Mouse (Mus musculus): ENCODE measurements around the gene Olfr6. TPM values are rescaled to one million over a fixed set of nuclear protein-coding genes. Genes with fewer than 3 reads are reported as not detected.
"Not testable (repeated sequence)": the region's sequence is repeated elsewhere in the genome, so short reads cannot be mapped to it uniquely, and the experiment has no call there.

Olfr6 gene
- polyA plus RNA-seq, 1 experiment from 2014 or later, result not detected

DNA sequence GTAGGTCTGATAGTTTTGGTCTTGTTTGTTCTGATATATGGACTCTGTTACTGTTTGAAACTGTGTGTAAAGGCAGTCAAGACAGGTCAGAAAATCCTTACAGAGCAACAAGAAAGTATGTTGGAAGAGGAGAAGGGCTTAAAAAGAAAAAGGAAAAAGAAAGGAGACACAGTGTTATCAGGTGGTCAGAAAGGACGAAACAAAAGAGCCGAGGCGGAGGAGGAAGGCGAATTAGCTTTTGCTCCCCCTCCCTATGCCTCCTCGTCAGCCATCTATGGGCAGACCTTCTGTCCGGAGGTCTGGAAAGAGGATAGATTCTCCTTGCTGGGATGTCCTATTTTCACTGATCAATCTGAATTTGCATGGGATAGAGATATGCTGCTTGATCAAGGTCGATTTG lies 42.8 kb downstream of the Olfr6 start:
- not testable (repeated sequence) for H3K27me3 ChIP-seq (ENCODE audit: control insufficient read depth, insufficient read depth, low read length); H3K27ac ChIP-seq (ENCODE audit: low read depth, low read length); H3K4me1 ChIP-seq (ENCODE audit: control insufficient read depth, insufficient read depth, low read length); H3K36me3 ChIP-seq (ENCODE audit: control insufficient read depth, insufficient read depth, low read length); H3K4me3 ChIP-seq (ENCODE audit: low read depth, low read length); H3K4me2 ChIP-seq; H3K9me3 ChIP-seq (ENCODE audit: control insufficient read depth, low read length); DNase-seq (ENCODE audit: low spot score, missing footprints); ATAC-seq (ENCODE audit: low FRiP score); H3K9ac ChIP-seq (ENCODE audit: low read length)
- 93% methylated on average over 2 of the region's 7 CpGs for WGBS

DNA sequence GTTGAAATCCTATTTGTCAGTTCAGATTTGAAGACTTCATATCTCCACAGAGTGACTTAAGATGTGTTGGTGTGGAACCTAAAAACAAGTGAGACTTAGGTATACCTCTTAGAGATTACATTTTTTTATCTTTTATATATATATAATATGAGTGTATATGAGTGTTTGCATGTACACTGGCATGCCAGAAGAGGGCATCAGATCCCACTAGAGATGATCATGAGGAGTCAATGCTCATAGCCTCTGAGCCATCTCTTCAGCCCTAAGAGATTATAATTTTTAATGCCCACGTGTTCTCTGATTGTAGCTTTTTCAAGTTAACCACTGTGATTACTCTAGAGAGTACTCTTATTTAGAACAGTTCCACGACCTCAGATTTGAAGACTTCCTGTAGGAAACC lies 56.1 kb downstream of the Olfr6 start, which contains the start of gene Olfr1532-ps1:
Gene Olfr1532-ps1, plus strand, starts transcription at position 326 of the 400 bp plus-strand sequence.
- Histone ChIP-seq H3K27me3 (ENCODE audit: control insufficient read depth, insufficient read depth, low read length) (no peaks in the 10 kb centered on the region), H3K4me1 (ENCODE audit: control insufficient read depth, insufficient read depth, low read length) (no peaks in the 10 kb centered on the region), H3K4me3 (ENCODE audit: low read depth, low read length) (no peak within 1 kb of the TSS), H3K4me2 (no peak within 1 kb of the TSS), H3K9me3 (ENCODE audit: control insufficient read depth, low read length) (no peaks in the 10 kb centered on the region), H3K9ac (ENCODE audit: low read length) (no peak within 1 kb of the TSS), H3K27ac (ENCODE audit: low read depth, low read length) (no peak within 1 kb of the TSS), H3K36me3 (ENCODE audit: control insufficient read depth, insufficient read depth, low read length) (no peaks in the 10 kb centered on the region)
- WGBS, result 67% methylated on average over 2 of the region's 2 CpGs
- DNase-seq (ENCODE audit: low spot score, missing footprints), result no peak
- ATAC-seq (ENCODE audit: low FRiP score), result no peak

Other genes with a start within 250 kb of the Olfr6 start
- gene Olfr695, start 247.5 kb downstream of the Olfr6 start, polyA plus RNA-seq (2014; fragmentation: Nextera tagmentation; extraction: Ambion mirVana), result not detected in 2 replicates
- gene Olfr697, start 221.5 kb downstream of the Olfr6 start, polyA plus RNA-seq (2014; fragmentation: Nextera tagmentation; extraction: Ambion mirVana), result not detected in 2 replicates
- not detected in 2 replicates for gene Olfr698, start 208.5 kb downstream of the Olfr6 start, polyA plus RNA-seq (2014; fragmentation: Nextera tagmentation; extraction: Ambion mirVana)
- gene Olfr699, start 170.7 kb downstream of the Olfr6 start, polyA plus RNA-seq (2014; fragmentation: Nextera tagmentation; extraction: Ambion mirVana), result not detected in 2 replicates
- gene Olfr700, start 155.1 kb downstream of the Olfr6 start, polyA plus RNA-seq (2014; fragmentation: Nextera tagmentation; extraction: Ambion mirVana), result not detected in 2 replicates
- not detected in 2 replicates for gene Olfr701, start 149.8 kb downstream of the Olfr6 start, polyA plus RNA-seq (2014; fragmentation: Nextera tagmentation; extraction: Ambion mirVana)
- not detected in 2 replicates for gene Olfr702, start 130.0 kb downstream of the Olfr6 start, polyA plus RNA-seq (2014; fragmentation: Nextera tagmentation; extraction: Ambion mirVana)
- not detected in 2 replicates for gene Olfr703, start 120.6 kb downstream of the Olfr6 start, polyA plus RNA-seq (2014; fragmentation: Nextera tagmentation; extraction: Ambion mirVana)
- gene Olfr704, start 100.8 kb downstream of the Olfr6 start, polyA plus RNA-seq (2014; fragmentation: Nextera tagmentation; extraction: Ambion mirVana), result not detected in 2 replicates
- gene Olfr705, start 87.0 kb downstream of the Olfr6 start, polyA plus RNA-seq (2014; fragmentation: Nextera tagmentation; extraction: Ambion mirVana), result not detected in 2 replicates
- not detected in 2 replicates for gene Olfr706, start 75.8 kb downstream of the Olfr6 start, polyA plus RNA-seq (2014; fragmentation: Nextera tagmentation; extraction: Ambion mirVana)
- gene Olfr707, start 62.7 kb downstream of the Olfr6 start, polyA plus RNA-seq (2014; fragmentation: Nextera tagmentation; extraction: Ambion mirVana), result not detected in 2 replicates
- not detected in 2 replicates for gene Olfr1532-ps1, start 55.9 kb downstream of the Olfr6 start, polyA plus RNA-seq (2014; fragmentation: Nextera tagmentation; extraction: Ambion mirVana)
- gene Olfr709-ps1, start 31.7 kb downstream of the Olfr6 start, polyA plus RNA-seq (2014; fragmentation: Nextera tagmentation; extraction: Ambion mirVana), result not detected in 2 replicates
- not detected in 2 replicates for gene Olfr710, start 15.6 kb downstream of the Olfr6 start, polyA plus RNA-seq (2014; fragmentation: Nextera tagmentation; extraction: Ambion mirVana)
- not detected in 2 replicates for gene Olfr711, start 11.5 kb upstream of the Olfr6 start, polyA plus RNA-seq (2014; fragmentation: Nextera tagmentation; extraction: Ambion mirVana)
- not detected in 2 replicates for gene Olfr2, start 42.1 kb upstream of the Olfr6 start, polyA plus RNA-seq (2014; fragmentation: Nextera tagmentation; extraction: Ambion mirVana)
- gene Olfr713, start 67.2 kb upstream of the Olfr6 start, polyA plus RNA-seq (2014; fragmentation: Nextera tagmentation; extraction: Ambion mirVana), result not detected in 2 replicates
- not detected in 2 replicates for gene Olfr714, start 107.0 kb upstream of the Olfr6 start, polyA plus RNA-seq (2014; fragmentation: Nextera tagmentation; extraction: Ambion mirVana)
- gene Olfr17, start 129.3 kb upstream of the Olfr6 start, polyA plus RNA-seq (2014; fragmentation: Nextera tagmentation; extraction: Ambion mirVana), result not detected in 2 replicates
- not detected in 2 replicates for gene Olfr715b, start 146.4 kb upstream of the Olfr6 start, polyA plus RNA-seq (2014; fragmentation: Nextera tagmentation; extraction: Ambion mirVana)
- not detected in 2 replicates for gene Olfr715, start 167.1 kb upstream of the Olfr6 start, polyA plus RNA-seq (2014; fragmentation: Nextera tagmentation; extraction: Ambion mirVana)
- not detected in 2 replicates for gene Olfr716, start 174.4 kb upstream of the Olfr6 start, polyA plus RNA-seq (2014; fragmentation: Nextera tagmentation; extraction: Ambion mirVana)
- not detected in 2 replicates for gene Nlrp14, start 203.1 kb upstream of the Olfr6 start, polyA plus RNA-seq (2014; fragmentation: Nextera tagmentation; extraction: Ambion mirVana)
- gene Rbmxl2, start 245.5 kb upstream of the Olfr6 start, polyA plus RNA-seq (2014; fragmentation: Nextera tagmentation; extraction: Ambion mirVana), result 0.15 TPM in 1 of 2 replicates, not detected in the other

Measured in midbrain, embryonic 11.5 days (tissue).